Mouse (Mus musculus) layer of hippocampus, postnatal 25 days (tissue): Measurements from ENCODE around the gene Olfr133. TPM values are rescaled to one million over a fixed set of nuclear protein-coding genes. Genes with fewer than 3 reads are reported as not detected.
"Not testable (repeated sequence)": the region's sequence is repeated elsewhere in the genome, so short reads cannot be mapped to it uniquely, and the experiment has no call there.

Experiments used
- DNase-seq, 2 experiments: peaks; one replicate each; pipeline ENCODE4 v3.0.0; 2022; ENCODE audit warnings: mixed read lengths in 2 of 2, low spot score in 1 of 2; ENCODE audit errors: extremely low spot score in 1 of 2
- total RNA-seq, 2 experiments: library from RNA; stranded (reverse); gene quantifications; 2 replicates each; pipeline ENCODE4 v1.2.3; 2021

The Olfr133 gene
- total RNA-seq: not detected

- no peak for DNase-seq
Observed at GRCm38 (mm10) chr17:38144981-38145380, at the start of gene Olfr133. Gene Olfr133, plus strand, starts transcription at chr17:38145281.

GRCm38 (mm10) chr17:38124199-38124598 lies 20.9 kb upstream of the Olfr133 start:
- not testable (repeated sequence) for DNase-seq

- not testable (repeated sequence) for DNase-seq
Observed at GRCm38 (mm10) chr17:38125371-38125770, 19.7 kb upstream of the Olfr133 start.

- DNase-seq: no peak
Observed at GRCm38 (mm10) chr17:38134426-38134825, 10.7 kb upstream of the Olfr133 start, which contains the start of gene Olfr132. Gene Olfr132, minus strand, starts transcription at chr17:38134526.

GRCm38 (mm10) chr17:38171088-38171487 lies 26.0 kb downstream of the Olfr133 start, which contains the start of gene Olfr134:
Gene Olfr134, plus strand, starts transcription at chr17:38171388.
- DNase-seq: no peak

Other genes with a start within 250 kb of the Olfr133 start
- gene Olfr127, start 244.8 kb upstream of the Olfr133 start, total RNA-seq: not detected
- not detected for gene Olfr128, start 224.7 kb upstream of the Olfr133 start, total RNA-seq
- gene Olfr761, start 192.2 kb upstream of the Olfr133 start, total RNA-seq: not detected
- not detected for gene Olfr129, start 85.2 kb upstream of the Olfr133 start, total RNA-seq
- gene Olfr130, start 81.4 kb upstream of the Olfr133 start, total RNA-seq: not detected
- gene Olfr131, start 56.6 kb upstream of the Olfr133 start, total RNA-seq: not detected
- not detected for gene Olfr132, start 10.8 kb upstream of the Olfr133 start, total RNA-seq
- not detected for gene Olfr134, start 26.1 kb downstream of the Olfr133 start, total RNA-seq
- not detected for gene Olfr135, start 59.1 kb downstream of the Olfr133 start, total RNA-seq
- not detected for gene Olfr138, start 115.8 kb downstream of the Olfr133 start, total RNA-seq
- not detected for gene Olfr137, start 162.3 kb downstream of the Olfr133 start, total RNA-seq
- not detected for gene Olfr136, start 184.6 kb downstream of the Olfr133 start, total RNA-seq